Mouse (Mus musculus) liver, adult 2 months (tissue): ENCODE data around the gene Wapl. TPM values are rescaled to one million over a fixed set of nuclear protein-coding genes. Genes with fewer than 3 reads are reported as not detected.

Experiments
- DNase-seq: peaks from one replicate; pipeline ENCODE4 v3.0.0-alpha.2; 2011; ENCODE audit warnings: low read depth, low spot score; ENCODE audit errors: extremely low read depth
- H3K27ac ChIP-seq: fragments of 200-500 bp; replicated peaks from 2 replicates; pipeline ENCODE4 v1.5.1; 2012; ENCODE audit warnings: low read depth, mild to moderate bottlenecking, control low read depth, inconsistent platforms, low read length; ENCODE audit not compliant: insufficient read depth
- H3K27me3 ChIP-seq: fragments of 200-500 bp; 2 replicates; pipeline ENCODE4 v1.6.1; 2012; ENCODE audit warnings: mild to moderate bottlenecking, moderate library complexity, low read length, inconsistent platforms; ENCODE audit not compliant: control insufficient read depth, insufficient read depth
- H3K36me3 ChIP-seq: fragments of 200-500 bp; 2 replicates; pipeline ENCODE4 v1.6.1; 2012; ENCODE audit warnings: low read length, inconsistent platforms; ENCODE audit not compliant: control insufficient read depth, insufficient read depth
- H3K4me1 ChIP-seq: fragments of 200-500 bp; 2 replicates; pipeline ENCODE4 v1.6.1; 2011; ENCODE audit warnings: low read length; ENCODE audit not compliant: control insufficient read depth, insufficient read depth
- H3K4me3 ChIP-seq: fragments of 200-500 bp; 2 replicates; pipeline ENCODE4 v1.5.1; 2011; ENCODE audit warnings: low read depth, mild to moderate bottlenecking, control low read depth, low read length, moderate library complexity; ENCODE audit not compliant: insufficient read depth
- H3K79me2 ChIP-seq: fragments of 200-500 bp; 2 replicates; pipeline ENCODE4 v1.6.1; 2012; ENCODE audit warnings: inconsistent platforms, mild to moderate bottlenecking, low read length, moderate library complexity; ENCODE audit not compliant: control insufficient read depth, insufficient read depth
- H3K9ac ChIP-seq: fragments of 200-500 bp; 2 replicates; pipeline ENCODE4 v1.6.1; 2012; ENCODE audit warnings: low read depth, mild to moderate bottlenecking, control low read depth, inconsistent platforms, low read length
- CTCF ChIP-seq: fragments of 200-500 bp; IDR thresholded peaks from 2 replicates; pipeline ENCODE4 v1.5.1; 2011; ENCODE audit warnings: low read depth, low read length, control low read depth
- POLR2A ChIP-seq: fragments of 200-500 bp; IDR thresholded peaks from 2 replicates; pipeline ENCODE4 v1.6.1; 2011; ENCODE audit warnings: low read length, control low read depth; ENCODE audit not compliant: insufficient read depth; ENCODE audit errors: extremely low read depth
- WGBS: fragments of 180-500 bp; shearing (Covaris S2); methylation state at CpG from one replicate; pipeline ENCODE4 v1.1.7; 2018; 5-methylcytosine and 5-hydroxymethylcytosine counted together
- polyA plus RNA-seq: library from polyadenylated mRNA; depleted of rRNA; stranded (reverse); fragments of >200 nt; gene quantifications from 2 replicates; pipeline ENCODE4 v1.2.3, GENCODE M21; 2012
- total RNA-seq: library from RNA; depleted of rRNA; stranded (reverse); fragments of >200 nt; gene quantifications from 2 replicates; pipeline ENCODE4 v1.2.3, GENCODE M21; 2014

The Wapl gene
- total and polyA plus RNA-seq, 2 experiments, result 6.8 to 63.4 TPM

- H3K27ac ChIP-seq, result no peak overlapping the region
- TF ChIP-seq CTCF (no peak), POLR2A (no peak)
- WGBS, result 54% methylated on average over 10 of the region's 10 CpGs
Observed at GRCm38 (mm10) chr14:34763771-34764539, 90.2 kb downstream of the Wapl start.

DNA sequence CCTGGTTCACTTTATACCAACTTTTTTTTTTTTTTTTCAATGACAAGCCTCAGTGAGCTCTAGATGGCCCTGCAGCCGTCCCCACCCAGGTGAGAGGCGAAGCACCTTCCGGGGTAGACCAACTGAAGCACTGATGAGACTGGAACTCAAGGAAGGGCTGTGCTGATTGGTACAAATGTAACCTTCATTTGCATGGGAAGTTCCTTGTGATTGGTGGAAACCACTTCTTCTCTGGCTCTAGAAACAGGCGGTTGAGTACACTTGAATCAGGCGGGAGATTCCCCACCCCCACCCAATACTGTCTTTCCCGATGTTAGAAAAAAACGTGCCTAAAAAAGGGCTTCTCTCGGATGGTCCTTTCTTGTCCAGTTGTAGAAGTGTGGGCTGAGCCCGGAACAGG, 91.2 kb downstream of the Wapl start:
- no peak for DNase-seq
- 91% methylated on average over 9 of the region's 9 CpGs for WGBS
- H3K4me1 ChIP-seq, result peaks cover 11% of the 10 kb centered on the region
- H3K27ac ChIP-seq, result no peak overlapping the region
- no peaks in the 10 kb centered on the region for H3K36me3 ChIP-seq
- no peaks in the 10 kb centered on the region for H3K27me3 ChIP-seq
- no peak for TF ChIP-seq POLR2A
- TF ChIP-seq CTCF, result no peak
- H3K79me2 ChIP-seq, result peaks cover 3% of the 10 kb centered on the region; the same call in 1 of the 2 replicates
- no peak overlapping the region for H3K9ac ChIP-seq
- H3K4me3 ChIP-seq, result no peak overlapping the region

More at GRCm38 (mm10) chr14:34763771-34764539, 90.2 kb downstream of the Wapl start:
- H3K4me1 ChIP-seq, result peaks cover 15% of the 10 kb centered on the region
- H3K4me3 ChIP-seq, result no peak overlapping the region
- H3K9ac ChIP-seq, result no peak overlapping the region
- DNase-seq, result no peak
- no peaks in the 10 kb centered on the region for H3K36me3 ChIP-seq
- peaks cover 3% of the 10 kb centered on the region; the same call in 1 of the 2 replicates for H3K79me2 ChIP-seq
- no peaks in the 10 kb centered on the region for H3K27me3 ChIP-seq

DNA sequence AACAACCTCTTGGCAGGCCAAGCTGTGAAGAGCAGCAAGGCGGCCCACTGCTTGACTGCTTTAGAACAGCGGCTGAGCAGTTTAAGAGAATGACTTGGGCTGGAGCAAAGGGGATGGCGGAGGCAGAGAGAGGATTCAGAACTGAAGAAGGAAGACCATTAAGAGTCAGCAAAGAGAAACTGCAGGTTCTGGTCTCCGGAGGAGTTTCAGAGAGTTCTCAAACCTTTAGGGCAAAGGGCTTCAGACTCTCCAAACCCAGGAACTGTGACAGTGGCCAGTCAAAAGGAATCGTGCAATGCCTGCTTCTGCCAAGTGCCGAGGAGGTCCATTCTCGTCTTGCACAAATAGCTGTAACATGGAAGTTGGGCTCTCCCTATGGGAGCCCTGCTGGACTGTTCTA, 91.7 kb downstream of the Wapl start:
- peaks cover 11% of the 10 kb centered on the region for H3K4me1 ChIP-seq
- TF ChIP-seq POLR2A, result no peak
- TF ChIP-seq CTCF, result no peak
- peaks cover 3% of the 10 kb centered on the region; the same call in 1 of the 2 replicates for H3K79me2 ChIP-seq
- no peak for DNase-seq
- H3K27me3 ChIP-seq, result no peaks in the 10 kb centered on the region
- no peaks in the 10 kb centered on the region for H3K36me3 ChIP-seq
- H3K9ac ChIP-seq, result no peak overlapping the region
- H3K4me3 ChIP-seq, result no peak overlapping the region
- no peak overlapping the region for H3K27ac ChIP-seq
- WGBS, result 94% methylated on average over 7 of the region's 7 CpGs

DNA sequence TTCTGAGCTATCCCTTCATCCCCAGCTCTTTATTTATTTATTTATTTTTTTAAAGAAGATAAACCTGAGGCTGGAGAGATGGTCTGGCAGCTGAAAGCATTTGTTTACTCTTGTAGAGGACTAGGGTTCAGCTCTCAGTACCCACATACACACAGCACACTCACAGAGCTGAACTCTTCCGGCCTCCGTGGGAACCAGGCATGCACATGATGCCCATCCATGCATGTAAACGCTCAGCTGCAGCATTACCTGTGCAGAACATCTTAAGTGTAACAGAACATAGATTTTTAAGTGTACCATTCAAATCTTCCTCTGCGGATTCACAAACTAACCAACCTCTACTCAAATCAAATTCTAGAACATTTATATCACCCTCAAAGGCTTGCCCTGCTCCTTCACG, 92.5 kb downstream of the Wapl start:
- peaks cover 5% of the 10 kb centered on the region for H3K4me1 ChIP-seq
- H3K27me3 ChIP-seq, result no peaks in the 10 kb centered on the region
- no peak for DNase-seq
- no peak for TF ChIP-seq POLR2A
- no peak for TF ChIP-seq CTCF
- no peak overlapping the region for H3K27ac ChIP-seq
- H3K36me3 ChIP-seq, result no peaks in the 10 kb centered on the region
- WGBS, result 94% methylated on average over 5 of the region's 5 CpGs
- no peak overlapping the region for H3K4me3 ChIP-seq
- H3K79me2 ChIP-seq, result no peaks in the 10 kb centered on the region
- no peak overlapping the region for H3K9ac ChIP-seq

- 2% methylated on average over 10 of the region's 10 CpGs for WGBS
- Histone ChIP-seq H3K79me2 (no peaks in the 10 kb centered on the region), H3K4me1 (no peaks in the 10 kb centered on the region; the same call in 1 of the 2 replicates), H3K36me3 (no peaks in the 10 kb centered on the region), H3K9ac (no peak overlapping the region), H3K27me3 (no peaks in the 10 kb centered on the region), H3K27ac (no peak overlapping the region), H3K4me3 (no peak overlapping the region)
- peak; percentile 85 for DNase-seq
- TF ChIP-seq POLR2A, result no peak
Observed at GRCm38 (mm10) chr14:34768373-34768772, 94.6 kb downstream of the Wapl start.

GRCm38 (mm10) chr14:34769021-34769566, 95.4 kb downstream of the Wapl start:
- peak overlapping the region; percentile 49 for H3K9ac ChIP-seq
- no peak overlapping the region for H3K27ac ChIP-seq
- under 1% methylated on average over 36 of the region's 36 CpGs for whole genome bisulfite sequencing

More at GRCm38 (mm10) chr14:34769021-34769566, 95.4 kb downstream of the Wapl start:
- Histone ChIP-seq H3K4me3 (peak overlapping the region; percentile 58), H3K4me1 (no peaks in the 10 kb centered on the region; the same call in 1 of the 2 replicates), H3K36me3 (no peaks in the 10 kb centered on the region), H3K27me3 (no peaks in the 10 kb centered on the region), H3K79me2 (no peaks in the 10 kb centered on the region)
- peak; percentile 76 for DNase-seq
- TF ChIP-seq POLR2A (no peak), CTCF (peak; percentile 97)
